Mouse (Mus musculus) hindbrain, embryonic 16.5 days (tissue): ENCODE measurements around the gene Tubb4b. TPM values are rescaled to one million over a fixed set of nuclear protein-coding genes. Genes with fewer than 3 reads are reported as not detected.

Source experiments
- ATAC-seq: fragments of 200-750 bp; cut with Nextera tagmentation; 2 replicates; pipeline ENCODE4 v1.8.0; 2017; ENCODE audit warnings: moderate TSS enrichment, moderate library complexity
- H3K27ac ChIP-seq: fragments of 300-500 bp; sonication (generic); 2 replicates; pipeline ENCODE4 v1.5.1; 2014; ENCODE audit warnings: low read depth, mild to moderate bottlenecking, control low read depth, low read length, moderate library complexity
- H3K27me3 ChIP-seq: fragments of 300-500 bp; sonication (generic); replicated peaks from 2 replicates; pipeline ENCODE4 v1.6.1; 2014; ENCODE audit warnings: low read length; ENCODE audit not compliant: control insufficient read depth, insufficient read depth
- H3K36me3 ChIP-seq: fragments of 300-500 bp; sonication (generic); 2 replicates; pipeline ENCODE4 v1.6.1; 2014; ENCODE audit warnings: mild to moderate bottlenecking, low read length, moderate library complexity, mixed read lengths; ENCODE audit not compliant: control insufficient read depth, insufficient read depth
- H3K4me1 ChIP-seq: fragments of 300-500 bp; sonication (generic); 2 replicates; pipeline ENCODE4 v1.6.1; 2014; ENCODE audit warnings: low read depth, low read length; ENCODE audit not compliant: control insufficient read depth, insufficient read depth
- H3K4me2 ChIP-seq: fragments of 300-500 bp; sonication (generic); 2 replicates; pipeline ENCODE4 v1.6.1; 2014; ENCODE audit warnings: mild to moderate bottlenecking, low read length, control low read depth, moderate library complexity
- H3K4me3 ChIP-seq: fragments of 300-500 bp; sonication (generic); 2 replicates; pipeline ENCODE4 v1.5.1; 2014; ENCODE audit warnings: mild to moderate bottlenecking, low read length, control low read depth, moderate library complexity
- H3K9ac ChIP-seq: fragments of 300-500 bp; sonication (generic); 2 replicates; pipeline ENCODE4 v1.6.1; 2014; ENCODE audit warnings: low read depth, mild to moderate bottlenecking, control low read depth, low read length, moderate library complexity
- H3K9me3 ChIP-seq: fragments of 300-500 bp; sonication (generic); 2 replicates; pipeline ENCODE4 v1.6.1; 2014; ENCODE audit warnings: mild to moderate bottlenecking, low read length, moderate library complexity; ENCODE audit not compliant: control insufficient read depth
- WGBS: fragments of 180-500 bp; shearing (Covaris S2); extraction: QIAGEN DNeasy Blood & Tissue Kit; methylation state at CpG from one replicate; pipeline ENCODE4 v1.1.7; 2014; 5-methylcytosine and 5-hydroxymethylcytosine counted together
- polyA plus RNA-seq: library from polyadenylated mRNA; unstranded; fragments of >200 nt; fragmentation: Nextera tagmentation; extraction: Ambion mirVana; gene quantifications from 2 replicates; pipeline ENCODE4 v1.2.1, GENCODE M21; 2015

The Tubb4b gene
- polyA plus RNA-seq, 1 experiment from 2014 or later: 553 TPM

DNA sequence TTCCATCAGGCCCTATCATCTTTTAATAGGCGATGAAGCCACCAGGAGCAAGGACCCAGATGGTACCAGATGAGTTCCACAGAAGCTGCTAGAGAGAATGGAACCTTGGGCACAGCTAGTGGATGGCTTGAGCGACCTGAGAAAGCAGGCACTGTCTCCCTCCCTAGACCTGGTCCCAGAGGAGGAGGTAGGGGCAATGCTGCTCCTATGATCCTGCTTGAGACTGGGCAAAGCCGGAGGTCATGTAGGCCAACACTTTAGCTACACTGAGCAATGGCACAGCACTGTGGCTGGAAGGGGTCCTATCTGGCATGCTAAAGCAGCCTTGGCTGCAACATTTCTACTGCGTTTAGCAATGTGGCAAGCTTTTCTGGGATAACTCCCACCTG lies 48.8 kb downstream of the Tubb4b start:
- H3K4me2 ChIP-seq: no peak overlapping the region
- ATAC-seq: no peak
- no peak overlapping the region for H3K9ac ChIP-seq
- 81% methylated on average over 4 of the region's 4 CpGs for WGBS
- peaks cover 21% of the 10 kb centered on the region for H3K4me1 ChIP-seq
- H3K9me3 ChIP-seq: no peaks in the 10 kb centered on the region
- no peak overlapping the region; the same call in 1 of the 2 replicates for H3K27ac ChIP-seq
- no peaks in the 10 kb centered on the region for H3K27me3 ChIP-seq
- H3K4me3 ChIP-seq: no peak overlapping the region
- H3K36me3 ChIP-seq: no peaks in the 10 kb centered on the region

- Histone ChIP-seq H3K27ac (no peak overlapping the region), H3K36me3 (no peaks in the 10 kb centered on the region), H3K4me3 (no peak overlapping the region), H3K4me2 (no peak overlapping the region), H3K27me3 (no peaks in the 10 kb centered on the region), H3K9ac (no peak overlapping the region), H3K9me3 (no peaks in the 10 kb centered on the region), H3K4me1 (peaks cover 19% of the 10 kb centered on the region)
- WGBS: 62% methylated on average over 7 of the region's 7 CpGs
- no peak for ATAC-seq
These were observed 49.4 kb downstream of the Tubb4b start for GRCm38 (mm10) chr2:25174866-25175689.

- Histone ChIP-seq H3K4me3 (no peak overlapping the region), H3K27ac (no peak overlapping the region), H3K27me3 (no peaks in the 10 kb centered on the region), H3K36me3 (no peaks in the 10 kb centered on the region), H3K4me2 (no peak overlapping the region), H3K9me3 (no peaks in the 10 kb centered on the region), H3K4me1 (peaks cover 18% of the 10 kb centered on the region), H3K9ac (no peak overlapping the region)
- no peak for ATAC-seq
- 98% methylated on average over 4 of the region's 4 CpGs for WGBS
These were observed 50.7 kb downstream of the Tubb4b start for GRCm38 (mm10) chr2:25173821-25174220.

GRCm38 (mm10) chr2:25172629-25173028 lies 51.9 kb downstream of the Tubb4b start:
- Histone ChIP-seq H3K27me3 (no peaks in the 10 kb centered on the region), H3K36me3 (no peaks in the 10 kb centered on the region), H3K4me2 (no peak overlapping the region), H3K4me3 (no peak overlapping the region), H3K9me3 (no peaks in the 10 kb centered on the region), H3K9ac (no peak overlapping the region), H3K4me1 (peaks cover 18% of the 10 kb centered on the region), H3K27ac (no peak overlapping the region)
- 78% methylated on average over 8 of the region's 8 CpGs for WGBS
- ATAC-seq: no peak

Other genes with a start within 250 kb of the Tubb4b start
- gene Mrpl41, start 249.6 kb downstream of the Tubb4b start, polyA plus RNA-seq: 159 and 182 TPM in 2 replicates
- 2.2 and 3.4 TPM in 2 replicates for gene Pnpla7, start 248.7 kb downstream of the Tubb4b start, polyA plus RNA-seq
- gene Nsmf, start 170.3 kb downstream of the Tubb4b start, polyA plus RNA-seq: 173 and 174 TPM in 2 replicates
- gene Entpd8, start 144.4 kb downstream of the Tubb4b start, polyA plus RNA-seq: not detected in 2 replicates
- gene Noxa1, start 129.6 kb downstream of the Tubb4b start, polyA plus RNA-seq: not detected in 2 replicates
- gene Nrarp, start 43.9 kb downstream of the Tubb4b start, polyA plus RNA-seq: 13.6 and 16.3 TPM in 2 replicates
- 2.1 and 2.3 TPM in 2 replicates for gene Tor4a, start 27.8 kb downstream of the Tubb4b start, polyA plus RNA-seq
- gene Nelfb, start 13.2 kb downstream of the Tubb4b start, polyA plus RNA-seq: 105 and 112 TPM in 2 replicates
- not detected in 2 replicates for gene Stpg3, start 10.1 kb downstream of the Tubb4b start, polyA plus RNA-seq
- gene Fam166a, start 6.0 kb downstream of the Tubb4b start, polyA plus RNA-seq: 0.39 and 1.0 TPM in 2 replicates
- gene Slc34a3, start 9.7 kb upstream of the Tubb4b start, polyA plus RNA-seq: not detected in 2 replicates
- gene Rnf224, start 12.1 kb upstream of the Tubb4b start, polyA plus RNA-seq: not detected in 2 replicates
- 166 and 207 TPM in 2 replicates for gene Rnf208, start 17.6 kb upstream of the Tubb4b start, polyA plus RNA-seq
- 0.24 TPM in 1 of 2 replicates, not detected in the other for gene Cysrt1, start 17.8 kb upstream of the Tubb4b start, polyA plus RNA-seq
- gene AL732309.1, start 22.2 kb upstream of the Tubb4b start, polyA plus RNA-seq: 4.2 and 5.1 TPM in 2 replicates
- 15.8 and 16.6 TPM in 2 replicates for gene Tmem203, start 30.7 kb upstream of the Tubb4b start, polyA plus RNA-seq
- gene Tprn, start 37.9 kb upstream of the Tubb4b start, polyA plus RNA-seq: 20.3 TPM in 2 replicates
- 181 and 183 TPM in 2 replicates for gene Ssna1, start 47.7 kb upstream of the Tubb4b start, polyA plus RNA-seq
- gene Anapc2, start 47.8 kb upstream of the Tubb4b start, polyA plus RNA-seq: 137 and 147 TPM in 2 replicates
- gene Tmem210, start 63.4 kb upstream of the Tubb4b start, polyA plus RNA-seq: not detected in 2 replicates
- gene Lrrc26, start 65.2 kb upstream of the Tubb4b start, polyA plus RNA-seq: 0.12 and 0.13 TPM in 2 replicates
- 56.9 and 65.8 TPM in 2 replicates for gene Grin1, start 94.5 kb upstream of the Tubb4b start, polyA plus RNA-seq
- 41.6 and 48.3 TPM in 2 replicates for gene Man1b1, start 107.6 kb upstream of the Tubb4b start, polyA plus RNA-seq
- gene Dpp7, start 131.7 kb upstream of the Tubb4b start, polyA plus RNA-seq: 26.4 and 27.8 TPM in 2 replicates
- 8.8 and 10.9 TPM in 2 replicates for gene Uap1l1, start 141.0 kb upstream of the Tubb4b start, polyA plus RNA-seq
- 15.7 and 17.2 TPM in 2 replicates for gene Sapcd2, start 147.6 kb upstream of the Tubb4b start, polyA plus RNA-seq
- 6.7 and 7.4 TPM in 2 replicates for gene Entpd2, start 171.2 kb upstream of the Tubb4b start, polyA plus RNA-seq
- gene Npdc1, start 174.6 kb upstream of the Tubb4b start, polyA plus RNA-seq: 481 and 505 TPM in 2 replicates
- gene Fut7, start 198.6 kb upstream of the Tubb4b start, polyA plus RNA-seq: 0.19 and 0.23 TPM in 2 replicates
- gene Abca2, start 204.0 kb upstream of the Tubb4b start, polyA plus RNA-seq: 13.5 and 15.5 TPM in 2 replicates
- gene Clic3, start 232.1 kb upstream of the Tubb4b start, polyA plus RNA-seq: 3.4 and 4.1 TPM in 2 replicates
- gene Paxx, start 236.4 kb upstream of the Tubb4b start, polyA plus RNA-seq: 117 and 134 TPM in 2 replicates
- 904 and 1,173 TPM in 2 replicates for gene Ptgds, start 245.3 kb upstream of the Tubb4b start, polyA plus RNA-seq